Mouse (Mus musculus) kidney, postnatal 25 days (tissue): ENCODE measurements around the gene Mpv17l2.

Experiments used
- DNase-seq, 2 experiments: peaks; one replicate each; pipeline ENCODE4 v3.0.0; 2021; ENCODE audit warnings: mixed read lengths in 2 of 2

The Mpv17l2 gene

GRCm38 (mm10) chr8:70766571-70767440 lies 6.1 kb upstream of the Mpv17l2 start:
- peak; percentile 92 to 96 for DNase-seq

- DNase-seq = peak in 1 of 2 experiments; percentile 59
These were observed 5.3 kb upstream of the Mpv17l2 start for GRCm38 (mm10) chr8:70765838-70766570.

GRCm38 (mm10) chr8:70765329-70765728 lies 4.6 kb upstream of the Mpv17l2 start:
- no peak for DNase-seq

- DNase-seq = no peak
These were observed 3.9 kb upstream of the Mpv17l2 start for GRCm38 (mm10) chr8:70764676-70765075.

- no peak for DNase-seq
These were observed 3.3 kb upstream of the Mpv17l2 start for GRCm38 (mm10) chr8:70764026-70764425.

GRCm38 (mm10) chr8:70763354-70763753 lies 2.6 kb upstream of the Mpv17l2 start:
- peak in 1 of 2 experiments; percentile 85 for DNase-seq

GRCm38 (mm10) chr8:70762118-70762517 lies 1.4 kb upstream of the Mpv17l2 start:
- DNase-seq = peak in 1 of 2 experiments; percentile 61

GRCm38 (mm10) chr8:70760350-70760749 lies 396 bp downstream of the Mpv17l2 start:
- DNase-seq = no peak

- peak in 1 of 2 experiments; percentile 70 for DNase-seq
These were observed 1.9 kb downstream of the Mpv17l2 start for GRCm38 (mm10) chr8:70758616-70759561.

GRCm38 (mm10) chr8:70758308-70758615 lies 2.5 kb downstream of the Mpv17l2 start:
- DNase-seq = peak in 1 of 2 experiments; percentile 36

GRCm38 (mm10) chr8:70757523-70758307 lies 3.0 kb downstream of the Mpv17l2 start:
- peak in 1 of 2 experiments; percentile 54 for DNase-seq

GRCm38 (mm10) chr8:70756476-70757040 lies 4.2 kb downstream of the Mpv17l2 start:
- DNase-seq = peak in 1 of 2 experiments; percentile 33

GRCm38 (mm10) chr8:70755661-70756475 lies 4.9 kb downstream of the Mpv17l2 start:
- peak in 1 of 2 experiments; percentile 38 for DNase-seq

- DNase-seq = peak; percentile 50 to 80
These were observed 5.7 kb downstream of the Mpv17l2 start for GRCm38 (mm10) chr8:70754871-70755660.

- peak; percentile 97 to 100 for DNase-seq
These were observed 6.5 kb downstream of the Mpv17l2 start, which contains the start of gene Rab3a for GRCm38 (mm10) chr8:70754043-70754870. TSS of gene Rab3a (plus strand) at chr8:70754679.

GRCm38 (mm10) chr8:70753151-70753550 lies 7.6 kb downstream of the Mpv17l2 start:
- DNase-seq = peak; percentile 87 to 95

GRCm38 (mm10) chr8:70752000-70752764 lies 8.6 kb downstream of the Mpv17l2 start:
- DNase-seq = peak; percentile 89 to 95
